Mouse (Mus musculus): ENCODE results near the gene Tldc2. TPM values are rescaled to one million over a fixed set of nuclear protein-coding genes. Genes with fewer than 3 reads are reported as not detected.
A peak's percentile ranks its signal among the peaks of the same experiment; 100 is the strongest.

Gene Tldc2
- polyA plus RNA-seq, 1 experiment from 2014 or later: not detected

DNA sequence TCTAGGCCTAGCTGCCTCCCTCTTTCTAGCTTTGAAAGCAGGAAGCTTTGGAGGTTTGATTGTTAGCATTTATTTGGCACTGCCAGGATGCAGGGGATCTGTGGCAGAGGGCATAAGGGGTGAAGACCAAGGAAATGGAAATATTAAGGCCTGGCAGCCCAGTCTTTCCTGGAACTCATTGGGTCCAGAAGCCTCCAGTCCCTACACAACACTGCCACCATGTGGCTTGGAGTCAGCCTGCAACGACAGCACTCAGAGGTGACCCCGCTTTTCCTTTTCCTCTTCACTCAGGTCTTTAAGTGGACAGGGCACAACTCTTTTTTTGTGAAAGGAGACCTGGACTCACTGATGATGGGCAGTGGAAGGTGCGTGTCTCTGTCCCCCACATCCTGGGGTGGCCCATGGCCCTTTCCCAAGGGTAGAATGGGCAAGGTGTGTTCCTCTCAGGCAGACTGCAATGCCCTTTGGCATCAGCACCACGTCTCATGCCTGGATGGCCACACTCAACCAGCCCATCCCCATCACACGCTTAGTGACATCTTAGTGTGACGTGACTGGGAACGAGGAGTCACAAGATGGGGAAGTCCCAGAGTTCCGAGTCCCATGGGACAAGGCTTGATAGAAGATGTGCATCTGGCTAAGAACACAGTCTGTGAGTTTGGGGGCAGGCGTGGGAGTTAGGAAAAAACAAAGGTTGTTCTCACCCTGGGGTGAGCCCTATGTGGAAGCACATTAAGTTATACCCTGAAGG lies 8.3 kb downstream of the Tldc2 start:
- peak; percentile 56 for ATAC-seq

DNA sequence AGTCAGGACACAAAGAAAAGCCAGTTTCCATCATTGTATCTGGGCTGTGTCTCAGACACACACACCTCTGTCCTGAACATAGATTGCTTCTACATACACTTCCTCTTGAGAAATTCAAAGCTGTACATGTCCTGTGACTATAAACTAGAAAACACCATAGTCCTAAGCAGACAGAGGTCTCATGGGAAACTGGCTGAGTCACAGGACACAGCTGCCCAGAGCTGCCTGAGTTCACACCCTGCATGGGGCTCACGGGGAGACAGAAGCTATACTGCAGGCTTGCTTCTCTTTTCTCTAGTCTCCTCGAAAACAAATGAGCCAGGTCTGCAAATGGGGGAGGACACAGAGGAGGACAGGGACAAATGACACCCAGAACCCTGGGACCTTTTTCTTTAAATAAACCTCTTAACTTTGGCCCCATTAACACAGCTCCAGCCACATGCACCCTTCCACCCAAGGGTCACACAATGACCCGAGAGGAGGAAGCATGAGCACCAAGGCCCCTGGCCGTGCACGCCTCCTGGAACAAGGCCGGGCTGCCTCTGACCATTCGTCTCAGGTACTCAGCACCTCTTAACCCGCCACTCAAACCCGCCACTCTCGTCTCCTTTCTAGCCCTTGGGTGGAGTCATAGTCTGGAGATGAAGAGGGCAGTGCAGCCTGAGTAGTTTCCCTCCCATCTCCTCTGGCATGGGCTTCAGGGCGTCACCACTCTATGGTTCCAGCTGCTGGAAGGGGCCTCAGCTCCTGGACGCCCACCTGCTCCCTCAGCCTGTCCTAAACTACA lies 12.9 kb downstream of the Tldc2 start:
- no peaks in the 10 kb centered on the region for H3K9me3 ChIP-seq (ENCODE audit: control insufficient read depth, low read length)
- ATAC-seq: no peak
- WGBS: 84% methylated on average over 11 of the region's 12 CpGs

More for the DNA sequence above, 8.3 kb downstream of the Tldc2 start:
- 60% methylated on average over 9 of the region's 9 CpGs for WGBS
- no peaks in the 10 kb centered on the region for H3K9me3 ChIP-seq (ENCODE audit: control insufficient read depth, low read length)
- H3K9ac ChIP-seq (ENCODE audit: low read depth, low read length): peak overlapping the region; percentile 16; the same call in 1 of the 2 replicates
- 0 out of 2 replicates have a peak, but pooled peaks cover 2% of the 10 kb centered on the region for H3K36me3 ChIP-seq (ENCODE audit: control insufficient read depth, insufficient read depth, low read length)
- H3K27me3 ChIP-seq (replicated peaks; ENCODE audit: control insufficient read depth, insufficient read depth, low read length): no peaks in the 10 kb centered on the region
- peaks cover 9% of the 10 kb centered on the region; the same call in 1 of the 2 replicates for H3K4me1 ChIP-seq (ENCODE audit: control insufficient read depth, insufficient read depth, low read depth, low read length)
- H3K27ac ChIP-seq (ENCODE audit: low read depth, low read length): no peak overlapping the region
- no peak overlapping the region for H3K4me3 ChIP-seq (ENCODE audit: low read length)
- no peak overlapping the region for H3K4me2 ChIP-seq (ENCODE audit: low read length)

DNA sequence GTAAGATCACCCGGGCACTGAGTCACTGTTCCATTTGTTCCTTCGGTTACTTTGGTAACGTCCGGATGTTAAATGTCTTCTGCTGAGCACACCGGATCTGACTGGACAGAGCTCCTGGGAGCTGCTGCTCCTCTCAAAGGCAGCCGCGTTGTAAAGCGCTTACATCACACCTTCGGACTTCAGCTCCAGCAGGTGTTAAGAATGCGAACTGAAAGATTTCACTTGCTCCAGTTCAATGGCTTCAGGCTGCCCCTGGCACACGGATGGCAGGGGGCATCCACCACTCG lies 13.4 kb downstream of the Tldc2 start:
- Histone ChIP-seq H3K4me1 (ENCODE audit: control insufficient read depth, insufficient read depth, low read depth, low read length) (no peaks in the 10 kb centered on the region), H3K27me3 (replicated peaks; ENCODE audit: control insufficient read depth, insufficient read depth, low read length) (no peaks in the 10 kb centered on the region), H3K36me3 (ENCODE audit: control insufficient read depth, insufficient read depth, low read length) (peaks cover 11% of the 10 kb centered on the region), H3K9ac (ENCODE audit: low read depth, low read length) (no peak overlapping the region), H3K4me3 (ENCODE audit: low read length) (no peak overlapping the region), H3K27ac (ENCODE audit: low read depth, low read length) (no peak overlapping the region), H3K4me2 (ENCODE audit: low read length) (no peak overlapping the region), H3K9me3 (ENCODE audit: control insufficient read depth, low read length) (no peaks in the 10 kb centered on the region)
- WGBS: 83% methylated on average over 12 of the region's 12 CpGs
- no peak for ATAC-seq

More for the DNA sequence above, 12.9 kb downstream of the Tldc2 start:
- Histone ChIP-seq H3K27me3 (replicated peaks; ENCODE audit: control insufficient read depth, insufficient read depth, low read length) (no peaks in the 10 kb centered on the region), H3K4me3 (ENCODE audit: low read length) (no peak overlapping the region), H3K36me3 (ENCODE audit: control insufficient read depth, insufficient read depth, low read length) (peaks cover 9% of the 10 kb centered on the region), H3K9ac (ENCODE audit: low read depth, low read length) (no peak overlapping the region), H3K4me1 (ENCODE audit: control insufficient read depth, insufficient read depth, low read depth, low read length) (no peaks in the 10 kb centered on the region), H3K27ac (ENCODE audit: low read depth, low read length) (no peak overlapping the region), H3K4me2 (ENCODE audit: low read length) (no peak overlapping the region)

DNA sequence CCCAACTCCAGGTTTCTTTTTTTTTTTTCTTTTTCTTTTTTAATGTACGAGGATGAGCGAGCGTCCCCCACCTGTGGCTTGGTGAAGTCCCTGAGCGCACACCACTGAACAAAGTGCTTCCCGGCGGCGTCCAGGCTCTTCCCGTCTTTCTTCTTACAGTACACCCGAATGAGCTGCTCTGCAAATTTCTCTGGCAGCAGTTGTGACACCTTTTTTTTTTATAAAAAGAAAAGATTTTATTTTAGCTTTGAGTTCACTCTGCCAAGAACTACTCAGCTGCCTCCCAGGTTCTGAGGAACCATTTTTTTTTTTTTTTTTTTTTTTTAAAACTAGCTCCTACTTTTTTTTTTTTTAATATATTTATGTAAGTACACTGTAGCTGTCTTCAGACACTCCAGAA lies 14.8 kb downstream of the Tldc2 start:
- no peak for ATAC-seq
- Histone ChIP-seq H3K27me3 (replicated peaks; ENCODE audit: control insufficient read depth, insufficient read depth, low read length) (no peaks in the 10 kb centered on the region), H3K27ac (ENCODE audit: low read depth, low read length) (no peak overlapping the region), H3K4me3 (ENCODE audit: low read length) (no peak overlapping the region), H3K9me3 (ENCODE audit: control insufficient read depth, low read length) (no peaks in the 10 kb centered on the region), H3K9ac (ENCODE audit: low read depth, low read length) (no peak overlapping the region), H3K4me2 (ENCODE audit: low read length) (no peak overlapping the region), H3K36me3 (ENCODE audit: control insufficient read depth, insufficient read depth, low read length) (peaks cover 11% of the 10 kb centered on the region), H3K4me1 (ENCODE audit: control insufficient read depth, insufficient read depth, low read depth, low read length) (no peaks in the 10 kb centered on the region)
- WGBS: over 99% methylated on average over 9 of the region's 9 CpGs

DNA sequence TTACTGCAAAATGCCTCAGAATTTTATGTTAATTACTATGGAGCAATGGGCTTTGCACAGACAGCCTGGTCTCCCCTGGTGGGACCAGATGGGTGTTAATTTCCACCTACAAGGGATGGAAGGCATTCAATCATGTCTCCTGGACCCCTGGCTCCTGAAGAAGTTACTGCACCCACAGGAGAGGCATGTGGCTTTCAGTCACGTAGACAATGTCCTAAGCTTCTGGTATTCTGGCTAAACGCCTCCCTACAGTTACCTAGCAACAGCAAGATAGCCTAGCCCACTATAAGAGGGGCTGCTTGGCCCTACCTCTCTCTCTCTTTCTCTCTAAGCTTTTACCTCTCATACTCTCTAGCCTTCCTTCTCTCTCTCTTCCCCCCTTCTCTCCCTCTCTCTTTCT lies 15.4 kb downstream of the Tldc2 start:
- no peak for ATAC-seq
- H3K4me2 ChIP-seq (ENCODE audit: low read length): no peak overlapping the region

DNA sequence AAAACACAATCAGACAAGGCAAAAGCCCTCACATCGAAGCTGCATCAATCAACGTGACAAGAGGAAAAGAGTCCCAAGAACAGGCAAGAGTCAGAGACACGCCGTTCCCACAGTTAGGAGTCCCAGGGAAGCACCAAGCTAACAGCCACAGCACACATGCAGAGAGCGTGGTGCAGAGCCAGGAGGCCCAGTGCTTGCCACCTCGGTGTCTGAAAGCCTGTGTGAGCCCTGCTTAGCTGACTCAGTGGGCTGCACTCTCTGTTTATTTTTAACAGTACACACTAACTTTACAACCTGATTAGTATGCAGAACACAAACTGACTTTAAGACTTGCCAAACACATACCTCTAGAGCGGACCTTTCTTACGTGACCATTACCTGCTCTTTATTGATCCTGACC lies 17.6 kb downstream of the Tldc2 start:
- Histone ChIP-seq H3K36me3 (ENCODE audit: control insufficient read depth, insufficient read depth, low read length) (peaks cover 16% of the 10 kb centered on the region), H3K4me2 (ENCODE audit: low read length) (no peak overlapping the region), H3K27ac (ENCODE audit: low read depth, low read length) (no peak overlapping the region), H3K9ac (ENCODE audit: low read depth, low read length) (no peak overlapping the region), H3K4me3 (ENCODE audit: low read length) (no peak overlapping the region), H3K27me3 (replicated peaks; ENCODE audit: control insufficient read depth, insufficient read depth, low read length) (no peaks in the 10 kb centered on the region), H3K4me1 (ENCODE audit: control insufficient read depth, insufficient read depth, low read depth, low read length) (no peaks in the 10 kb centered on the region), H3K9me3 (ENCODE audit: control insufficient read depth, low read length) (no peaks in the 10 kb centered on the region)
- 70% methylated on average over 8 of the region's 8 CpGs for WGBS
- no peak for ATAC-seq

More for the DNA sequence above, 15.4 kb downstream of the Tldc2 start:
- Histone ChIP-seq H3K9ac (ENCODE audit: low read depth, low read length) (no peak overlapping the region), H3K4me3 (ENCODE audit: low read length) (no peak overlapping the region), H3K36me3 (ENCODE audit: control insufficient read depth, insufficient read depth, low read length) (peaks cover 11% of the 10 kb centered on the region), H3K27ac (ENCODE audit: low read depth, low read length) (no peak overlapping the region), H3K9me3 (ENCODE audit: control insufficient read depth, low read length) (no peaks in the 10 kb centered on the region), H3K4me1 (ENCODE audit: control insufficient read depth, insufficient read depth, low read depth, low read length) (no peaks in the 10 kb centered on the region), H3K27me3 (replicated peaks; ENCODE audit: control insufficient read depth, insufficient read depth, low read length) (no peaks in the 10 kb centered on the region)
- 30% methylated on average over 2 of the region's 2 CpGs for WGBS

DNA sequence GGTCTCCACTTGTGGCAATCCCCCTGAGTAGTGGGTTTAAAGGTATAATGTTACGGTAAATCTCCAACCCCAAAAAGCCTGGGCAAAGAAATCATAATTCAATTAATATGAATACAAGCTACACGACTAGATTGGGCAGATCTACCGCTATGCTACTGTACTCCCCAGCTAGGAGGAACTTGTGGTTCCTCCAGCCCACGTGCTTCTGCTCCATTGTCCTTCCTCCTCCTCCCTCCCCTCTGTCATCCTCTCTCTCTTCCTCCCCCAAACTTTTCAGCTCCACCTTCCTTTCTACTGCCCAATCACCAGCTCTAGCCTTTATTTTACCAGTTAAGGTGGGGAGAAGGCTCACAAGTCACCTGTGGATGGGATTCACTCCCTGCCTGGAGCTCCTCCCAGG lies 21.4 kb downstream of the Tldc2 start:
- no peak overlapping the region for H3K4me2 ChIP-seq (ENCODE audit: low read length)
- no peaks in the 10 kb centered on the region for H3K27me3 ChIP-seq (replicated peaks; ENCODE audit: control insufficient read depth, insufficient read depth, low read length)
- H3K9ac ChIP-seq (ENCODE audit: low read depth, low read length): no peak overlapping the region
- H3K27ac ChIP-seq (ENCODE audit: low read depth, low read length): no peak overlapping the region
- H3K4me3 ChIP-seq (ENCODE audit: low read length): no peak overlapping the region
- H3K36me3 ChIP-seq (ENCODE audit: control insufficient read depth, insufficient read depth, low read length): peaks cover 7% of the 10 kb centered on the region; the same call in 1 of the 2 replicates
- 88% methylated on average over 4 of the region's 4 CpGs for WGBS
- H3K9me3 ChIP-seq (ENCODE audit: control insufficient read depth, low read length): no peaks in the 10 kb centered on the region
- no peaks in the 10 kb centered on the region for H3K4me1 ChIP-seq (ENCODE audit: control insufficient read depth, insufficient read depth, low read depth, low read length)
- no peak for ATAC-seq

DNA sequence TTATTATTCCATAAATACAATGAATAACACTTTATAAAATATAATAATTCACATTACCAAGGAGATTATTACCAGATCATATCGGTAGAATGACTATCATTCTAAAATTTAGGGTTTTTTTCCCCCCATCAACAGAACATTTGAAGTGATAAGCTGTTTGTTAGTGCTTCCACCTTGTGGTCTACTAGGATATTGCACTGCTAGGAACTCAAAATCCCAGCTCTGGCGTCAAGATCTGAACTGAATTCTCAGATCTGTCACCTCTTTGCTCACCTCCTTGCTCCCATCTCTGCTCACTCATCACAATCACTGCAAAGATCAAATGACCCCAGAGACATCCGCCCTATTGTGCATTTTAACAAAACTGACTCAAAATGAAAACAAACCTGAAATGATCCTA lies 30.1 kb downstream of the Tldc2 start:
- Histone ChIP-seq H3K4me1 (ENCODE audit: control insufficient read depth, insufficient read depth, low read depth, low read length) (no peaks in the 10 kb centered on the region), H3K4me3 (ENCODE audit: low read length) (no peak overlapping the region)

DNA sequence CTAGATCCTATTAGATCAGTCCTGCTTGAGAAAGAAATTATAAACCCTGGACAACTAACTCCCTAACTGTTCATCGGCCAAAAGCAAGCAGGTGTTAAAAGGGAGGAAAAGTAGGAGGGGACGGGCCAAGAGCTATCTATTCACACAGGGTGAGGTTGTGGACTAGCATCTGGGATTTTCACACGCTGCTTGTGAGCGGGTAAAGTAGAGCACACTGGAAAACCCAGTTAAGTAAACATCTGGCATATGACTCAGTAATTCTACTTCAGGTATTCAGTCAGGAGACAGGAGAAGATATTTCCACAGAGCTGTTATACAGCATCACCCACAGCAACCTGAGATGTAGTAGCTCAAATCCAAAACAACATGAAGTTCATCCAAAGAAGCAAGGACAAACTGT lies 31.7 kb downstream of the Tldc2 start:
- no peaks in the 10 kb centered on the region for H3K4me1 ChIP-seq (ENCODE audit: control insufficient read depth, insufficient read depth, low read depth, low read length)
- ATAC-seq: no peak
- 84% methylated on average over 4 of the region's 4 CpGs for WGBS
- 0 out of 2 replicates have a peak, but pooled peaks cover 3% of the 10 kb centered on the region for H3K36me3 ChIP-seq (ENCODE audit: control insufficient read depth, insufficient read depth, low read length)
- no peak overlapping the region for H3K4me3 ChIP-seq (ENCODE audit: low read length)
- no peaks in the 10 kb centered on the region for H3K9me3 ChIP-seq (ENCODE audit: control insufficient read depth, low read length)
- H3K4me2 ChIP-seq (ENCODE audit: low read length): no peak overlapping the region
- no peak overlapping the region for H3K9ac ChIP-seq (ENCODE audit: low read depth, low read length)
- H3K27me3 ChIP-seq (replicated peaks; ENCODE audit: control insufficient read depth, insufficient read depth, low read length): no peaks in the 10 kb centered on the region
- no peak overlapping the region for H3K27ac ChIP-seq (ENCODE audit: low read depth, low read length)

More for the DNA sequence above, 30.1 kb downstream of the Tldc2 start:
- no peak overlapping the region for H3K4me2 ChIP-seq (ENCODE audit: low read length)
- 0 out of 2 replicates have a peak, but pooled peaks cover 3% of the 10 kb centered on the region for H3K36me3 ChIP-seq (ENCODE audit: control insufficient read depth, insufficient read depth, low read length)
- no peaks in the 10 kb centered on the region for H3K27me3 ChIP-seq (replicated peaks; ENCODE audit: control insufficient read depth, insufficient read depth, low read length)
- H3K27ac ChIP-seq (ENCODE audit: low read depth, low read length): no peak overlapping the region
- no peak overlapping the region for H3K9ac ChIP-seq (ENCODE audit: low read depth, low read length)
- 25% methylated on average over 3 of the region's 3 CpGs for WGBS
- H3K9me3 ChIP-seq (ENCODE audit: control insufficient read depth, low read length): no peaks in the 10 kb centered on the region
- ATAC-seq: no peak
